Comparison of ENCODE assay signal across 24 mouse cellular contexts in the genomic region with DNA sequence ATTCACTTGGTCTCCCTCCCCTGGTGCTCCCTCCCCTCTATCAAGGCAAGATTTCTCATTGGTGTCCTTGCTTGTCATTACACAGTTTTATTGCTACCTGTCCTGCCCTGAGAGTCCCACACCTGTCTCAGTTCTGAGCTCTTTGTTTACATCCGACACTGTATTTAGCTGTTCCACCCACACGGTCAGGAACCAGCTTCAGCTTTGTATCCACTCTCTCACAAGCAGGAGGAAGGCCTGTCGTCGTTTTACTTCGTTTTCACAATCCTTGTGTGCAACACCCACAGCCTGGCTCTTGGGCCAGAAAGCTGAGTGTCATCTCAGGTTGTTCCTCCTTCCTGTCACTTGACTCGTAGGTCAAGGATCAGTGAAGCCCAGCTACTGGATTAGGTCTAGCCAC. TPM values are rescaled to one million over a fixed set of nuclear protein-coding genes. Genes with fewer than 3 reads are reported as not detected.
DNase-seq lines count a peak whose midpoint lies in the region; ATAC-seq lines count a peak whose summit lies in the region.
"Had no signal": no experiment of that assay in that cellular context is flagged by ENCODE, and none has a peak within 500 bp of the region (broad histone marks: within the 10 kb centered on the region; RNA-seq: fewer than 3 reads in every experiment).

No protein-coding gene starts in this region.

- ATAC-seq in liver, embryonic 16.5 days (ENCODE audit: low read depth), result peak; percentile 43; the same call in 1 of the 2 replicates
- no peak for ATAC-seq in hindbrain, embryonic 13.5 days (ENCODE audit: low FRiP score)
- ATAC-seq: hindbrain, embryonic 16.5 days had no signal

- DNase-seq in liver (no peak), 416B (ENCODE audit: low read depth) (peak; percentile 46)
- DNase-seq in fat pad, adult 2 months (ENCODE audit: extremely low read depth, low read depth, low spot score), result peak; percentile 82
- peak; percentile 62 for DNase-seq in lung, postnatal 36 days
- no peak for DNase-seq in thymus, postnatal 14 days
- DNase-seq in left cerebral cortex, postnatal 4 days, result no peak
- DNase-seq: adrenal gland, postnatal 36 days; cerebellum, adult 18-20 months; cerebellum, postnatal 14 days; kidney, adult 11 months; kidney, postnatal 4 days; liver, embryonic 13.5 days; right cerebral cortex, postnatal 14 days; spleen, adult 18-20 months; thymus, postnatal 4 days had no signal

- 51% methylated on average over 6 of the region's 6 CpGs for WGBS in liver, embryonic 16.5 days (ENCODE audit: insufficient replicate concordance)
- 79% methylated on average over 6 of the region's 6 CpGs for WGBS in hindbrain, embryonic 13.5 days

- no peaks in the 10 kb centered on the region for H3K9me3 ChIP-seq in liver, embryonic 16.5 days (replicated peaks; ENCODE audit: control insufficient read depth, low read length)
- H3K9me3 ChIP-seq in hindbrain, embryonic 13.5 days, result no peaks in the 10 kb centered on the region
- H3K9me3 ChIP-seq: embryonic facial prominence, embryonic 12.5 days; forebrain, embryonic 12.5 days; limb, embryonic 10.5 days; liver, embryonic 13.5 days; midbrain, embryonic 10.5 days had no signal

- no peak overlapping the region for H3K4me3 ChIP-seq in liver, embryonic 16.5 days (ENCODE audit: low read depth, low read length)
- no peak overlapping the region for H3K4me3 ChIP-seq in hindbrain, embryonic 13.5 days
- H3K4me3 ChIP-seq: embryonic facial prominence, embryonic 12.5 days; forebrain, embryonic 12.5 days; left cerebral cortex, adult 2 months; limb, embryonic 10.5 days; liver, embryonic 13.5 days; midbrain, embryonic 10.5 days had no signal

- no peak overlapping the region for H3K4me2 ChIP-seq in liver, embryonic 16.5 days (ENCODE audit: low read depth, low read length)
- no peak overlapping the region for H3K4me2 ChIP-seq in hindbrain, embryonic 13.5 days
- H3K4me2 ChIP-seq: embryonic facial prominence, embryonic 12.5 days; forebrain, embryonic 12.5 days; heart, embryonic 11.5 days; liver, embryonic 13.5 days had no signal

- H3K27me3 ChIP-seq in liver, embryonic 16.5 days (ENCODE audit: control insufficient read depth, insufficient read depth, low read depth, low read length), result no peaks in the 10 kb centered on the region
- no peaks in the 10 kb centered on the region for H3K27me3 ChIP-seq in hindbrain, embryonic 13.5 days
- H3K27me3 ChIP-seq: embryonic facial prominence, embryonic 12.5 days; forebrain, embryonic 12.5 days; liver, embryonic 13.5 days had no signal

- H3K4me1 ChIP-seq in liver, embryonic 16.5 days (ENCODE audit: control insufficient read depth, low read depth, low read length), result peaks cover 16% of the 10 kb centered on the region
- H3K4me1 ChIP-seq in hindbrain, embryonic 13.5 days (replicated peaks), result peaks cover 41% of the 10 kb centered on the region

- no peaks in the 10 kb centered on the region for H3K36me3 ChIP-seq in liver, embryonic 16.5 days (ENCODE audit: control insufficient read depth, insufficient read depth)
- no peaks in the 10 kb centered on the region for H3K36me3 ChIP-seq in hindbrain, embryonic 13.5 days
- H3K36me3 ChIP-seq: embryonic facial prominence, embryonic 12.5 days; forebrain, embryonic 12.5 days; limb, embryonic 10.5 days; liver, embryonic 13.5 days; midbrain, embryonic 10.5 days had no signal

- no peak overlapping the region for H3K9ac ChIP-seq in liver, embryonic 16.5 days (ENCODE audit: low read depth, low read length)
- no peak overlapping the region for H3K9ac ChIP-seq in hindbrain, embryonic 13.5 days
- H3K9ac ChIP-seq: embryonic facial prominence, embryonic 12.5 days; forebrain, embryonic 12.5 days; liver, embryonic 13.5 days had no signal

- intact Hi-C loops in left cerebral cortex, postnatal 4 days (cut with DNase I), result no loop called here

- H3K27ac ChIP-seq in liver, embryonic 16.5 days (ENCODE audit: low read length), result no peak overlapping the region
- no peak overlapping the region for H3K27ac ChIP-seq in hindbrain, embryonic 13.5 days
- H3K27ac ChIP-seq: embryonic facial prominence, embryonic 12.5 days; forebrain, embryonic 12.5 days; left cerebral cortex, adult 2 months; limb, embryonic 10.5 days; liver, embryonic 13.5 days; midbrain, embryonic 10.5 days had no signal

RNA-seq across cellular contexts. Expression of a gene that starts 45.4 kb away (rescaled TPM):
- 2.4 and 3.0 TPM in 2 replicates for polyA plus RNA-seq in liver, embryonic 16.5 days (2015; fragmentation: Nextera tagmentation; extraction: Ambion mirVana)
- 19.1 and 19.6 TPM in 2 replicates for polyA plus RNA-seq in hindbrain, embryonic 13.5 days (2015; fragmentation: Nextera tagmentation; extraction: Ambion mirVana)
- total RNA-seq in left cerebral cortex, postnatal 4 days (2021), result 10 to 100 TPM; 57.2 to 60.6 TPM

Comparison
In these comparisons a context has a peak if more than half of its experiments do, and no peak if none do; other contexts are left out.
1. DNase-seq: peak in 416B (single experiment), fat pad, adult 2 months (single experiment) and lung, postnatal 36 days (single experiment); none in liver (single experiment), thymus, postnatal 14 days (single experiment) and left cerebral cortex, postnatal 4 days (single experiment).